Mouse (Mus musculus): ENCODE data around the gene Drosha.
"Not testable (repeated sequence)": the region's sequence is repeated elsewhere in the genome, so short reads cannot be mapped to it uniquely, and the experiment has no call there.

The Drosha gene

GRCm38 (mm10) chr15:12884855-12885254 lies 60.2 kb downstream of the Drosha start:
- DNase-seq (ENCODE audit: low spot score in 2 of 2): no peak

GRCm38 (mm10) chr15:12885361-12885760 lies 60.7 kb downstream of the Drosha start:
- no peak for DNase-seq (ENCODE audit: low spot score in 2 of 2)

- DNase-seq (ENCODE audit: low spot score in 2 of 2): no peak
These were observed 62.6 kb downstream of the Drosha start for GRCm38 (mm10) chr15:12887206-12887605.

- DNase-seq (ENCODE audit: low spot score in 2 of 2): no peak
These were observed 63.7 kb downstream of the Drosha start for GRCm38 (mm10) chr15:12888312-12888711.

- DNase-seq (ENCODE audit: low spot score in 2 of 2): no peak
These were observed 65.3 kb downstream of the Drosha start for GRCm38 (mm10) chr15:12889909-12890308.

GRCm38 (mm10) chr15:12895426-12895825 lies 70.8 kb downstream of the Drosha start:
- DNase-seq (ENCODE audit: low spot score in 2 of 2): no peak

- DNase-seq (ENCODE audit: low spot score in 2 of 2): no peak
These were observed 71.7 kb downstream of the Drosha start for GRCm38 (mm10) chr15:12896022-12897009.

GRCm38 (mm10) chr15:12897831-12898230 lies 73.2 kb downstream of the Drosha start:
- DNase-seq (ENCODE audit: low spot score in 2 of 2): no peak

- DNase-seq (ENCODE audit: low spot score in 2 of 2): no peak
These were observed 76.0 kb downstream of the Drosha start for GRCm38 (mm10) chr15:12900428-12901196.

GRCm38 (mm10) chr15:12901197-12901570 lies 76.6 kb downstream of the Drosha start:
- DNase-seq (ENCODE audit: low spot score in 2 of 2): no peak

GRCm38 (mm10) chr15:12904442-12904841 lies 79.8 kb downstream of the Drosha start:
- no peak for DNase-seq (ENCODE audit: low spot score in 2 of 2)

GRCm38 (mm10) chr15:12907962-12908719 lies 83.5 kb downstream of the Drosha start:
- no peak for DNase-seq (ENCODE audit: low spot score in 2 of 2)

GRCm38 (mm10) chr15:12908720-12909028 lies 84.1 kb downstream of the Drosha start:
- DNase-seq (ENCODE audit: low spot score in 2 of 2): no peak

GRCm38 (mm10) chr15:12909171-12909570 lies 84.6 kb downstream of the Drosha start:
- DNase-seq (ENCODE audit: low spot score in 2 of 2): no peak

- DNase-seq (ENCODE audit: low spot score in 2 of 2): no peak
These were observed 86.5 kb downstream of the Drosha start for GRCm38 (mm10) chr15:12911082-12911481.

- DNase-seq (ENCODE audit: low spot score in 2 of 2): no peak
These were observed 91.8 kb downstream of the Drosha start for GRCm38 (mm10) chr15:12916314-12916815.

- not testable (repeated sequence) for DNase-seq (ENCODE audit: low spot score in 2 of 2)
These were observed 94.8 kb downstream of the Drosha start for GRCm38 (mm10) chr15:12919326-12919966.

- DNase-seq (ENCODE audit: low spot score in 2 of 2): no peak
These were observed 95.6 kb downstream of the Drosha start for GRCm38 (mm10) chr15:12919967-12920870.

- no peak for DNase-seq (ENCODE audit: low spot score in 2 of 2)
These were observed 97.3 kb downstream of the Drosha start for GRCm38 (mm10) chr15:12921901-12922300.

GRCm38 (mm10) chr15:12923826-12924225 lies 99.2 kb downstream of the Drosha start:
- no peak for DNase-seq (ENCODE audit: low spot score in 2 of 2)
